Mouse (Mus musculus) cortical plate, adult 2 months (tissue): ENCODE data around the gene Khsrp. TPM values are rescaled to one million over a fixed set of nuclear protein-coding genes. Genes with fewer than 3 reads are reported as not detected.

Experiments
- H3K27ac ChIP-seq: fragments of 200-500 bp; 2 replicates; pipeline ENCODE4 v1.5.1; 2012; ENCODE audit warnings: low read length, control low read depth, inconsistent platforms; ENCODE audit not compliant: insufficient read depth
- H3K4me1 ChIP-seq: fragments of 200-500 bp; 2 replicates; pipeline ENCODE4 v1.6.1; 2011; ENCODE audit warnings: low read length; ENCODE audit not compliant: control insufficient read depth, insufficient read depth
- H3K4me3 ChIP-seq: fragments of 200-500 bp; 2 replicates; pipeline ENCODE4 v1.5.1; 2011; ENCODE audit warnings: mild to moderate bottlenecking, low read length, control low read depth; ENCODE audit not compliant: insufficient read depth
- CTCF ChIP-seq: fragments of 200-500 bp; IDR thresholded peaks from 2 replicates; pipeline ENCODE4 v1.5.1; 2011; ENCODE audit warnings: mild to moderate bottlenecking, control low read depth, low read length; ENCODE audit not compliant: insufficient read depth; ENCODE audit errors: extremely low read depth
- POLR2A ChIP-seq: fragments of 200-500 bp; IDR thresholded peaks from 2 replicates; pipeline ENCODE4 v1.6.1; 2011; ENCODE audit warnings: mild to moderate bottlenecking, low read length, control low read depth; ENCODE audit not compliant: insufficient read depth; ENCODE audit errors: extremely low read depth
- polyA plus RNA-seq: library from polyadenylated mRNA; depleted of rRNA; stranded (reverse); fragments of >200 nt; gene quantifications from 2 replicates; pipeline ENCODE4 v1.2.3, GENCODE M21; 2012; rRNA removed

Gene Khsrp
- polyA plus RNA-seq = 58.4 and 63.4 TPM in 2 replicates

GRCm38 (mm10) chr17:57030931-57031660, at the start of gene Khsrp:
Gene Khsrp, minus strand, starts transcription at chr17:57031522.
- Histone ChIP-seq H3K27ac (peak within 1 kb of the TSS; percentile 60), H3K4me1 (peaks cover 4% of the 10 kb centered on the region), H3K4me3 (peak within 1 kb of the TSS; percentile 79)
- TF ChIP-seq POLR2A (peak; percentile 46; the same call in 1 of the 2 replicates), CTCF (no peak)

DNA sequence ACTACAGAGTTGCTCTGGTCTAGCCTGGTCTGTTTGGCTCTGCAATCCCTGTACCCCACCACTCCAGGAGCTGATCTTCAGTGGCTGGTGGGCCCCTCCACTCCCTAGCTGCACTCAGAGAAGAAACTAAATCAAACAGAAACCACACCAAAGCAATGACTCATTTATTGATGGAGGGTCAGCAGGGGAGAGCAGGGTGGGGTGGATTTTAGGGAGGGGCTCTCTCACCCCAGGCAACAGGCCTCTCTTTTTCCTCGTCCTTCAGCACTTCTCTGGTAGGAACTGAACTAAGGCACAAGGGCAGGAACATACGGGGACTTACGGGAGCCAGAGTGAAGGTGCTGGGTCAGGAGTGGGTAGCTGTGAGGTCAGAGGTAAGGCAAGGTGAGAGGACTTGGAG, 48.6 kb upstream of the Khsrp start:
- Histone ChIP-seq H3K4me1 (peaks cover 4% of the 10 kb centered on the region; the same call in 1 of the 2 replicates), H3K27ac (no peak overlapping the region), H3K4me3 (no peak overlapping the region)
- TF ChIP-seq CTCF (no peak), POLR2A (no peak)

DNA sequence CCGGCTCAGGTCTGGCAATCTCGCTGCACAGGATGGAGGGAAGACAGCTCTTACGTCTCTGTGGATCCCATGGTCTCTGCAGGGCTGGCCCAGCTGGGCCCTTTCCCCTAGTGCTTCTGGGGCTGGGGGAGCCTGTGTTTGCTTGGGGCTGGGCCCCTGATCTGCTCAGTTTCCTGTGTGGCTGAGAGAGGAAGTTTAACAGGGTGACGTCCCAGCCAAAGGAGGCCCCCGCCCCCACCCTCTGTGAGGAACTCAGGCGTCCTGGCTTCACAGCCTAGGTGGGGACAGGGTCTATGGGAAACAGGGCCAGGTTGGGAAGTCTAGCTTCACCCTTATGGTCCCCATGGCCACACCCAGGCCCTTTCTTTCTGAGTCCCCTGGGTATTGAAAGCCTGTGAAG, 47.0 kb upstream of the Khsrp start, which contains the start of gene Dennd1c:
Gene Dennd1c (minus strand): TSS at position 179 of the 400 bp plus-strand sequence.
- TF ChIP-seq POLR2A = no peak
- TF ChIP-seq CTCF = no peak
- Histone ChIP-seq H3K4me3 (no peak within 1 kb of the TSS), H3K27ac (no peak within 1 kb of the TSS), H3K4me1 (peaks cover 2% of the 10 kb centered on the region; the same call in 1 of the 2 replicates)

DNA sequence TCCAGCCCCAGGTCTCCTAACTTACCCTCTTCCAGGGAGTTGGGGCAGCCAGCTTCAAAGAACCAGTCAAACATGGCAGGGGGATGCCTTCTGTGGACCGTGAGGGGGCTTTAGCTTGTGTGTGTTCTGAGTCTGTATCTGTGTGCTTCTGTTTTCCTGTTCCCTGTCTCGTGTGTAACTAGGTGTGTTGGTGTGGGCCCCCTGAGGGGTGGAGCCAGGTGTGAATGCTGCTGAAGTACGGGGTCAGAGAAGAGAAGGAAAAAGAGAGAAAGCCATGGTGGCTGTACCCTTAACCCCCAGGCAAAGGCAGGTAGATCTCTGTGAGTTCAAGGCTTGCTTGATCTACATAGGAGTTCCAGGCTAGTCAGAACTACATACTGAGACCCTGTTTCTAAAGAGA, 45.6 kb upstream of the Khsrp start:
- TF ChIP-seq POLR2A (no peak), CTCF (no peak)
- Histone ChIP-seq H3K4me1 (no peaks in the 10 kb centered on the region), H3K4me3 (no peak overlapping the region), H3K27ac (no peak overlapping the region)

- H3K4me3 ChIP-seq = no peak overlapping the region
- H3K4me1 ChIP-seq = no peaks in the 10 kb centered on the region
- TF ChIP-seq POLR2A (no peak), CTCF (no peak)
- no peak overlapping the region for H3K27ac ChIP-seq
Measured at GRCm38 (mm10) chr17:57070699-57071098, 39.4 kb upstream of the Khsrp start.

GRCm38 (mm10) chr17:57070272-57070671, 39.0 kb upstream of the Khsrp start:
- Histone ChIP-seq H3K4me1 (no peaks in the 10 kb centered on the region), H3K27ac (no peak overlapping the region), H3K4me3 (no peak overlapping the region)
- TF ChIP-seq POLR2A (no peak), CTCF (no peak)

GRCm38 (mm10) chr17:57066908-57067307, 35.6 kb upstream of the Khsrp start:
- H3K4me1 ChIP-seq = no peaks in the 10 kb centered on the region
- no peak overlapping the region for H3K27ac ChIP-seq
- TF ChIP-seq POLR2A = no peak
- no peak for TF ChIP-seq CTCF
- no peak overlapping the region for H3K4me3 ChIP-seq

DNA sequence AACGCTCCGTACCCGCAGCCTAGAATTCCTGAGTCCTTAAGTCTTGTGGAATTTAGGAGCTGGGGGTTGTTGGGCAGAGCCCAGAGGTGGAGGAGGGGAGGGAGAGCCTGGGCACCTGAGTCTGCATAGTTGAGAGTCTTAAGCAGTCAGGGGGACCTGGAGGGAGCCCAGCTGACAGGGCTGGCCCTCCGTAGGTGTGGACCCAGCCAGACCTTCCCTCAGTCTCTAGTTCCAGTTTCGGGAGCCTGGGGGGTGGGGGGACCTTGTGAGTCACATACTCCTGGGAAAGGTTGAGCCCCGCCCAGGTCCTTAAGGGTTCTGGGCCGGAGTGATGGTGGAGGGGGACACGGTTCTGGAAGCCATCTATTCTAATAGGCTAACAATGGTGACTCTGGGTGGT, 31.7 kb upstream of the Khsrp start:
- TF ChIP-seq CTCF (no peak), POLR2A (no peak)
- Histone ChIP-seq H3K4me1 (peaks cover 4% of the 10 kb centered on the region; the same call in 1 of the 2 replicates), H3K27ac (no peak overlapping the region), H3K4me3 (no peak overlapping the region)

- no peak for TF ChIP-seq CTCF
- TF ChIP-seq POLR2A = no peak
- H3K4me3 ChIP-seq = no peak overlapping the region
Measured at GRCm38 (mm10) chr17:57062548-57062947, 31.2 kb upstream of the Khsrp start.

DNA sequence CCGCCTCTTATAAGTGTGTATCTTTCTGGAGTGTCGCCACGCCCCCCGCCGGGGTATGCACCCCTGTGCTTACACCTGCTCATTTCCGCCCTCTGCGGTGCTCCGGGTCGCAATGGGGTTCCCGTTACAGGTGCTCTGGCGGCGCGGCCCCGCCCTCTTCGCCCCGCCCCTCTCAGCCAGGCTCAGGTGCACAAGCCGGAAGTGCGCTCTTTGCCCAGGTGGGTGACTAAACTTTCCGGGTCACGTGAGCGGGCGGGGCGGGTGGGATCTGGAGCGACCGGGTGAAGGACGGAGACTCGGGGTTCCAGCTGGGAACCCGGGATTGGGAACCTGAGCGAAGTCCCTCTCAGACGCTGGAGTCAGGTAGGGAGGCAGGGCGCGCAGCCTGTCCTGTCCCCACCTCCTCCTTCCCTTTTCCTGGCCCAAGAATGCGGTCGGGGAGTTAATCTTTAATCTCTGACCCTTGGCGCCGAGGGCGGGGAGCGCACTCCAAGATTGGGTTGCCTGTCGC, 30.7 kb upstream of the Khsrp start:
- Histone ChIP-seq H3K27ac (no peak overlapping the region), H3K4me1 (peaks cover 4% of the 10 kb centered on the region; the same call in 1 of the 2 replicates), H3K4me3 (no peak overlapping the region)
- TF ChIP-seq CTCF = no peak
- TF ChIP-seq POLR2A = no peak

More at GRCm38 (mm10) chr17:57062548-57062947, 31.2 kb upstream of the Khsrp start:
- peaks cover 4% of the 10 kb centered on the region; the same call in 1 of the 2 replicates for H3K4me1 ChIP-seq
- no peak overlapping the region for H3K27ac ChIP-seq
